Mouse (Mus musculus) spleen, adult 2 months (tissue): ENCODE measurements around the gene Dmkn. TPM values are rescaled to one million over a fixed set of nuclear protein-coding genes. Genes with fewer than 3 reads are reported as not detected.

ENCODE experiments used
- DNase-seq, 2 experiments: peaks; one replicate each; pipeline versions ENCODE4 v3.0.0 to v3.0.0-alpha.2; 2012 to 2021; ENCODE audit warnings: low spot score in 2 of 2, low read depth in 1 of 2
- H3K27ac ChIP-seq: fragments of 200-500 bp; 2 replicates; pipeline ENCODE4 v1.5.1; 2012; ENCODE audit warnings: low read length, inconsistent platforms; ENCODE audit not compliant: insufficient read depth
- H3K27me3 ChIP-seq: fragments of 200-500 bp; 2 replicates; pipeline ENCODE4 v1.6.1; 2012; ENCODE audit warnings: mild to moderate bottlenecking, moderate library complexity, low read length, inconsistent platforms; ENCODE audit not compliant: control insufficient read depth, insufficient read depth
- H3K36me3 ChIP-seq: fragments of 200-500 bp; 2 replicates; pipeline ENCODE4 v1.6.1; 2012; ENCODE audit warnings: mild to moderate bottlenecking, low read length, inconsistent platforms; ENCODE audit not compliant: control insufficient read depth, insufficient read depth
- H3K4me1 ChIP-seq: fragments of 200-500 bp; 2 replicates; pipeline ENCODE4 v1.6.1; 2011; ENCODE audit warnings: inconsistent platforms; ENCODE audit not compliant: control insufficient read depth, insufficient read depth, insufficient read length
- H3K4me3 ChIP-seq: fragments of 200-500 bp; 2 replicates; pipeline ENCODE4 v1.5.1; 2011; ENCODE audit warnings: mild to moderate bottlenecking, inconsistent platforms; ENCODE audit not compliant: insufficient read depth, insufficient read length; ENCODE audit errors: extremely low read depth
- CTCF ChIP-seq: fragments of 200-500 bp; IDR thresholded peaks from 2 replicates; pipeline ENCODE4 v1.5.1; 2011; ENCODE audit warnings: mild to moderate bottlenecking, inconsistent platforms; ENCODE audit not compliant: insufficient read depth, insufficient read length, insufficient replicate concordance; ENCODE audit errors: extremely low read depth
- POLR2A ChIP-seq: fragments of 200-500 bp; IDR thresholded peaks from 2 replicates; pipeline ENCODE4 v1.6.1; 2011; ENCODE audit warnings: low read depth, low read length, inconsistent platforms
- WGBS: fragments of 180-500 bp; shearing (Covaris S2); methylation state at CpG from one replicate; pipeline ENCODE4 v1.1.7; 2018; 5-methylcytosine and 5-hydroxymethylcytosine counted together
- polyA plus RNA-seq: library from polyadenylated mRNA; depleted of rRNA; stranded (reverse); fragments of >200 nt; gene quantifications from 2 replicates; pipeline ENCODE4 v1.2.3, GENCODE M21; 2012

Dmkn gene
- polyA plus RNA-seq, 1 experiment, result 1.1 TPM

- WGBS, result 23% methylated on average over 4 of the region's 4 CpGs
- Histone ChIP-seq H3K4me1 (no peaks in the 10 kb centered on the region), H3K36me3 (no peaks in the 10 kb centered on the region), H3K27ac (no peak overlapping the region), H3K4me3 (no peak overlapping the region), H3K27me3 (no peaks in the 10 kb centered on the region)
- TF ChIP-seq CTCF (no peak), POLR2A (no peak)
- no peak for DNase-seq
Measured at GRCm38 (mm10) chr7:30761769-30762352, 1.7 kb upstream of the Dmkn start.

- no peak overlapping the region for H3K27ac ChIP-seq
- no peak overlapping the region for H3K4me3 ChIP-seq
- no peak for TF ChIP-seq POLR2A
- TF ChIP-seq CTCF, result no peak
- no peak for DNase-seq
- no peaks in the 10 kb centered on the region for H3K36me3 ChIP-seq
- H3K27me3 ChIP-seq, result no peaks in the 10 kb centered on the region
- whole genome bisulfite sequencing, result 72% methylated on average over 11 of the region's 11 CpGs
- H3K4me1 ChIP-seq, result no peaks in the 10 kb centered on the region
Measured at GRCm38 (mm10) chr7:30765173-30765572, 1.6 kb downstream of the Dmkn start.

- TF ChIP-seq CTCF, result no peak
- no peak for TF ChIP-seq POLR2A
- no peaks in the 10 kb centered on the region for H3K4me1 ChIP-seq
- H3K27ac ChIP-seq, result no peak overlapping the region
- H3K4me3 ChIP-seq, result no peak overlapping the region
- H3K27me3 ChIP-seq, result no peaks in the 10 kb centered on the region
- DNase-seq, result no peak
- no peaks in the 10 kb centered on the region for H3K36me3 ChIP-seq
- WGBS, result 88% methylated on average over 4 of the region's 4 CpGs
Measured at GRCm38 (mm10) chr7:30766408-30766807, 2.9 kb downstream of the Dmkn start.

GRCm38 (mm10) chr7:30769236-30769635 lies 5.7 kb downstream of the Dmkn start:
- WGBS, result 46% methylated on average over 9 of the region's 9 CpGs
- Histone ChIP-seq H3K27me3 (no peaks in the 10 kb centered on the region), H3K27ac (no peak overlapping the region), H3K4me3 (no peak overlapping the region), H3K4me1 (no peaks in the 10 kb centered on the region), H3K36me3 (no peaks in the 10 kb centered on the region)
- DNase-seq, result no peak
- TF ChIP-seq POLR2A (no peak), CTCF (no peak)

GRCm38 (mm10) chr7:30776104-30776503 lies 12.5 kb downstream of the Dmkn start:
- Histone ChIP-seq H3K27me3 (no peaks in the 10 kb centered on the region), H3K27ac (no peak overlapping the region), H3K4me3 (no peak overlapping the region), H3K4me1 (no peaks in the 10 kb centered on the region), H3K36me3 (no peaks in the 10 kb centered on the region)
- TF ChIP-seq POLR2A (no peak), CTCF (no peak)
- DNase-seq, result no peak
- 85% methylated on average over 9 of the region's 9 CpGs for WGBS

- no peak for DNase-seq
- H3K4me1 ChIP-seq, result no peaks in the 10 kb centered on the region
- no peak overlapping the region for H3K4me3 ChIP-seq
- TF ChIP-seq POLR2A, result no peak
- TF ChIP-seq CTCF, result no peak
- no peaks in the 10 kb centered on the region for H3K27me3 ChIP-seq
- no peaks in the 10 kb centered on the region for H3K36me3 ChIP-seq
- WGBS, result 87% methylated on average over 7 of the region's 7 CpGs
- H3K27ac ChIP-seq, result no peak overlapping the region
Measured at GRCm38 (mm10) chr7:30777081-30777579, 13.6 kb downstream of the Dmkn start.

- Histone ChIP-seq H3K27ac (no peak overlapping the region), H3K27me3 (no peaks in the 10 kb centered on the region), H3K4me1 (no peaks in the 10 kb centered on the region), H3K4me3 (no peak overlapping the region), H3K36me3 (no peaks in the 10 kb centered on the region)
- DNase-seq, result no peak
- TF ChIP-seq POLR2A (no peak), CTCF (no peak)
- WGBS, result 38% methylated on average over 1 of the region's 1 CpGs
Measured at GRCm38 (mm10) chr7:30777911-30778310, 14.4 kb downstream of the Dmkn start.
